Mouse (Mus musculus): Measurements from ENCODE around the gene Yipf6. TPM values are rescaled to one million over a fixed set of nuclear protein-coding genes. Genes with fewer than 3 reads are reported as not detected.
A peak's percentile ranks its signal among the peaks of the same experiment; 100 is the strongest.

Yipf6 gene
- polyA plus RNA-seq, 1 experiment = 9.1 TPM

GRCm38 (mm10) chrX:98908910-98909309 lies 27.2 kb upstream of the Yipf6 start:
- no peak overlapping the region for H3K4me2 ChIP-seq (ENCODE audit: low read depth)
- H3K36me3 ChIP-seq (ENCODE audit: control insufficient read depth, insufficient read depth) = no peaks in the 10 kb centered on the region
- no peak for TF ChIP-seq E2F4 (IDR thresholded peaks at IDR 0.05; ENCODE audit: insufficient read depth)
- TF ChIP-seq MYOG (IDR thresholded peaks at IDR 0.05; ENCODE audit: control insufficient read depth in 1 of 3, insufficient read depth in 1 of 3, insufficient read length in 2 of 3, low read depth in 2 of 3) = no peak
- TF ChIP-seq POLR2AphosphoS2 (IDR thresholded peaks at IDR 0.05; ENCODE audit: insufficient read length, low read depth) = no peak
- TF ChIP-seq TCF3 (IDR thresholded peaks at IDR 0.05; ENCODE audit: insufficient read length, low read depth) = no peak
- no peak for TF ChIP-seq POLR2A (IDR thresholded peaks at IDR 0.05; ENCODE audit: insufficient read length, low read depth)
- TF ChIP-seq USF1 (IDR thresholded peaks at IDR 0.05; ENCODE audit: low read depth) = no peak
- no peak for TF ChIP-seq MAX (IDR thresholded peaks at IDR 0.05; ENCODE audit: low read depth)
- TF ChIP-seq CEBPB (IDR thresholded peaks at IDR 0.05; ENCODE audit: insufficient read depth, poor library complexity, severe bottlenecking) = no peak
- no peak for TF ChIP-seq TCF12 (IDR thresholded peaks at IDR 0.05; ENCODE audit: insufficient read depth, poor library complexity, severe bottlenecking)
- TF ChIP-seq REST (IDR thresholded peaks at IDR 0.05; ENCODE audit: insufficient read depth, insufficient read length) = no peak
- TF ChIP-seq MYOD1 (IDR thresholded peaks at IDR 0.05; ENCODE audit: control insufficient read depth in 1 of 3, insufficient read length in 2 of 3, low read depth in 2 of 3) = no peak
- TF ChIP-seq SRF (IDR thresholded peaks at IDR 0.05; ENCODE audit: control insufficient read depth, insufficient read length, low read depth) = no peak
- H3K27me3 ChIP-seq (ENCODE audit: control insufficient read depth, insufficient read depth, insufficient read length) = no peaks in the 10 kb centered on the region
- no peak overlapping the region for H3ac ChIP-seq (ENCODE audit: control insufficient read depth, insufficient read length)
- H3K79me2 ChIP-seq (ENCODE audit: control insufficient read depth, insufficient read depth) = no peaks in the 10 kb centered on the region
- H3K4me3 ChIP-seq = no peak overlapping the region

GRCm38 (mm10) chrX:98919423-98919822 lies 16.7 kb upstream of the Yipf6 start:
- TF ChIP-seq USF1 (IDR thresholded peaks at IDR 0.05; ENCODE audit: low read depth) (no peak), REST (IDR thresholded peaks at IDR 0.05; ENCODE audit: insufficient read depth, insufficient read length) (no peak), MYOG (IDR thresholded peaks at IDR 0.05; ENCODE audit: control insufficient read depth in 1 of 3, insufficient read depth in 1 of 3, insufficient read length in 2 of 3, low read depth in 2 of 3) (no peak), POLR2A (IDR thresholded peaks at IDR 0.05; ENCODE audit: insufficient read length, low read depth) (no peak), SRF (IDR thresholded peaks at IDR 0.05; ENCODE audit: control insufficient read depth, insufficient read length, low read depth) (no peak), MAX (IDR thresholded peaks at IDR 0.05; ENCODE audit: low read depth) (no peak), POLR2AphosphoS2 (IDR thresholded peaks at IDR 0.05; ENCODE audit: insufficient read length, low read depth) (no peak), MYOD1 (IDR thresholded peaks at IDR 0.05; ENCODE audit: control insufficient read depth in 1 of 3, insufficient read length in 2 of 3, low read depth in 2 of 3) (no peak), TCF12 (IDR thresholded peaks at IDR 0.05; ENCODE audit: insufficient read depth, poor library complexity, severe bottlenecking) (no peak), E2F4 (IDR thresholded peaks at IDR 0.05; ENCODE audit: insufficient read depth) (no peak), CEBPB (IDR thresholded peaks at IDR 0.05; ENCODE audit: insufficient read depth, poor library complexity, severe bottlenecking) (no peak), TCF3 (IDR thresholded peaks at IDR 0.05; ENCODE audit: insufficient read length, low read depth) (no peak)
- no peak overlapping the region for H3ac ChIP-seq (ENCODE audit: control insufficient read depth, insufficient read length)
- H3K27me3 ChIP-seq (ENCODE audit: control insufficient read depth, insufficient read depth, insufficient read length) = no peaks in the 10 kb centered on the region
- H3K4me3 ChIP-seq = no peak overlapping the region
- H3K4me2 ChIP-seq (ENCODE audit: low read depth) = no peak overlapping the region
- no peaks in the 10 kb centered on the region for H3K79me2 ChIP-seq (ENCODE audit: control insufficient read depth, insufficient read depth)
- H3K36me3 ChIP-seq (ENCODE audit: control insufficient read depth, insufficient read depth) = no peaks in the 10 kb centered on the region

- peaks cover 16% of the 10 kb centered on the region for H3K79me2 ChIP-seq (ENCODE audit: control insufficient read depth, insufficient read depth)
- H3ac ChIP-seq (ENCODE audit: control insufficient read depth, insufficient read length) = peak overlapping the region; percentile 40
- peak overlapping the region; percentile 79 for H3K4me2 ChIP-seq (ENCODE audit: low read depth)
- no peak for TF ChIP-seq E2F4 (IDR thresholded peaks at IDR 0.05; ENCODE audit: insufficient read depth)
- TF ChIP-seq MYOG (IDR thresholded peaks at IDR 0.05; ENCODE audit: control insufficient read depth in 1 of 3, insufficient read depth in 1 of 3, insufficient read length in 2 of 3, low read depth in 2 of 3) = no peak
- TF ChIP-seq CEBPB (IDR thresholded peaks at IDR 0.05; ENCODE audit: insufficient read depth, poor library complexity, severe bottlenecking) = no peak
- TF ChIP-seq MAX (IDR thresholded peaks at IDR 0.05; ENCODE audit: low read depth) = no peak
- TF ChIP-seq USF1 (IDR thresholded peaks at IDR 0.05; ENCODE audit: low read depth) = no peak
- TF ChIP-seq POLR2A (IDR thresholded peaks at IDR 0.05; ENCODE audit: insufficient read length, low read depth) = peak; percentile 55
- no peak for TF ChIP-seq POLR2AphosphoS2 (IDR thresholded peaks at IDR 0.05; ENCODE audit: insufficient read length, low read depth)
- TF ChIP-seq MYOD1 (IDR thresholded peaks at IDR 0.05; ENCODE audit: control insufficient read depth in 1 of 3, insufficient read length in 2 of 3, low read depth in 2 of 3) = peak in 1 of 3 experiments; percentile 6
- TF ChIP-seq TCF3 (IDR thresholded peaks at IDR 0.05; ENCODE audit: insufficient read length, low read depth) = no peak
- no peaks in the 10 kb centered on the region for H3K36me3 ChIP-seq (ENCODE audit: control insufficient read depth, insufficient read depth)
- H3K27me3 ChIP-seq (ENCODE audit: control insufficient read depth, insufficient read depth, insufficient read length) = no peaks in the 10 kb centered on the region
- H3K4me3 ChIP-seq = peak overlapping the region; percentile 70
Observed at GRCm38 (mm10) chrX:98936707-98937554, 815 bp downstream of the Yipf6 start.

- peak overlapping the region; percentile 70 for H3K4me3 ChIP-seq
- peak overlapping the region; percentile 40 for H3ac ChIP-seq (ENCODE audit: control insufficient read depth, insufficient read length)
- TF ChIP-seq SRF (IDR thresholded peaks at IDR 0.05; ENCODE audit: control insufficient read depth, insufficient read length, low read depth) (no peak), TCF3 (IDR thresholded peaks at IDR 0.05; ENCODE audit: insufficient read length, low read depth) (no peak), CEBPB (IDR thresholded peaks at IDR 0.05; ENCODE audit: insufficient read depth, poor library complexity, severe bottlenecking) (no peak), REST (IDR thresholded peaks at IDR 0.05; ENCODE audit: insufficient read depth, insufficient read length) (no peak), POLR2AphosphoS2 (IDR thresholded peaks at IDR 0.05; ENCODE audit: insufficient read length, low read depth) (peak; percentile 57), POLR2A (IDR thresholded peaks at IDR 0.05; ENCODE audit: insufficient read length, low read depth) (peak; percentile 45), TCF12 (IDR thresholded peaks at IDR 0.05; ENCODE audit: insufficient read depth, poor library complexity, severe bottlenecking) (no peak), MYOD1 (IDR thresholded peaks at IDR 0.05; ENCODE audit: control insufficient read depth in 1 of 3, insufficient read length in 2 of 3, low read depth in 2 of 3) (peak in 1 of 3 experiments; percentile 20), USF1 (IDR thresholded peaks at IDR 0.05; ENCODE audit: low read depth) (no peak), E2F4 (IDR thresholded peaks at IDR 0.05; ENCODE audit: insufficient read depth) (no peak), MYOG (IDR thresholded peaks at IDR 0.05; ENCODE audit: control insufficient read depth in 1 of 3, insufficient read depth in 1 of 3, insufficient read length in 2 of 3, low read depth in 2 of 3) (peak in 1 of 3 experiments; percentile 30), MAX (IDR thresholded peaks at IDR 0.05; ENCODE audit: low read depth) (no peak)
- peaks cover 16% of the 10 kb centered on the region for H3K79me2 ChIP-seq (ENCODE audit: control insufficient read depth, insufficient read depth)
- H3K4me2 ChIP-seq (ENCODE audit: low read depth) = peak overlapping the region; percentile 71
- H3K27me3 ChIP-seq (ENCODE audit: control insufficient read depth, insufficient read depth, insufficient read length) = no peaks in the 10 kb centered on the region
- H3K36me3 ChIP-seq (ENCODE audit: control insufficient read depth, insufficient read depth) = no peaks in the 10 kb centered on the region
Observed at GRCm38 (mm10) chrX:98937555-98938294, 1.6 kb downstream of the Yipf6 start.

Measured in myocyte (in vitro differentiated cells).